21 mouse cellular contexts compared by ENCODE assay signal in genomic region chr7:145179691-145180091, GRCm38 (mm10). TPM values are rescaled to one million over a fixed set of nuclear protein-coding genes. Genes with fewer than 3 reads are reported as not detected.
DNase-seq lines count a peak whose midpoint lies in the region; ATAC-seq and TF ChIP-seq lines count a peak whose summit lies in the region.
"Had no signal": no experiment of that assay in that cellular context is flagged by ENCODE, and none has a peak within 500 bp of the region (broad histone marks: within the 10 kb centered on the region; RNA-seq: fewer than 3 reads in every experiment).

No protein-coding gene starts in this region.

- TF ChIP-seq CTCF in midbrain, postnatal 0 days (IDR thresholded peaks at IDR 0.05) = no peak

- no peak overlapping the region for H3K9ac ChIP-seq in forebrain, embryonic 16.5 days (replicated peaks; ENCODE audit: low read depth, low read length)
- H3K9ac ChIP-seq in midbrain, postnatal 0 days (replicated peaks; ENCODE audit: low read length, poor library complexity, severe bottlenecking) = no peak overlapping the region
- H3K9ac ChIP-seq: liver, embryonic 14.5 days; neural tube, embryonic 13.5 days had no signal

- peak overlapping the region; percentile 74 for H3K27ac ChIP-seq in forebrain, embryonic 10.5 days
- H3K27ac ChIP-seq in forebrain, embryonic 16.5 days (ENCODE audit: low read length) = no peak overlapping the region
- H3K27ac ChIP-seq in midbrain, embryonic 10.5 days (replicated peaks) = peak overlapping the region; percentile 28; the same call in 1 of the 2 replicates
- no peak overlapping the region for H3K27ac ChIP-seq in midbrain, postnatal 0 days (ENCODE audit: low read depth, low read length)
- peak overlapping the region; percentile 84 for H3K27ac ChIP-seq in limb, embryonic 10.5 days
- H3K27ac ChIP-seq: gastrocnemius, adult 2 months; heart, embryonic 10.5 days; liver, embryonic 14.5 days; neural tube, embryonic 13.5 days had no signal

- no peaks in the 10 kb centered on the region for H3K36me3 ChIP-seq in forebrain, embryonic 10.5 days (replicated peaks)
- no peaks in the 10 kb centered on the region for H3K36me3 ChIP-seq in forebrain, embryonic 16.5 days (ENCODE audit: control insufficient read depth, insufficient read depth)
- no peaks in the 10 kb centered on the region for H3K36me3 ChIP-seq in midbrain, embryonic 10.5 days
- no peaks in the 10 kb centered on the region for H3K36me3 ChIP-seq in midbrain, postnatal 0 days (ENCODE audit: insufficient read depth, low read length)
- H3K36me3 ChIP-seq in limb, embryonic 10.5 days = no peaks in the 10 kb centered on the region
- H3K36me3 ChIP-seq: heart, embryonic 10.5 days; neural tube, embryonic 13.5 days had no signal

- H3K4me2 ChIP-seq in forebrain, embryonic 16.5 days (ENCODE audit: low read length) = no peak overlapping the region
- H3K4me2 ChIP-seq in midbrain, postnatal 0 days (ENCODE audit: low read depth, low read length, poor library complexity, severe bottlenecking) = no peak overlapping the region
- H3K4me2 ChIP-seq: neural tube, embryonic 13.5 days had no signal

- H3K27me3 ChIP-seq in forebrain, embryonic 10.5 days (ENCODE audit: poor library complexity, severe bottlenecking) = peaks cover 30% of the 10 kb centered on the region
- H3K27me3 ChIP-seq in forebrain, embryonic 16.5 days (replicated peaks; ENCODE audit: control insufficient read depth, insufficient read depth, low read length) = no peaks in the 10 kb centered on the region
- peaks cover 11% of the 10 kb centered on the region; the same call in 1 of the 2 replicates for H3K27me3 ChIP-seq in midbrain, embryonic 10.5 days (ENCODE audit: low read depth, poor library complexity, severe bottlenecking)
- no peaks in the 10 kb centered on the region for H3K27me3 ChIP-seq in midbrain, postnatal 0 days (ENCODE audit: insufficient read depth, low read length)
- H3K27me3 ChIP-seq in limb, embryonic 10.5 days (ENCODE audit: low read depth, poor library complexity, severe bottlenecking) = no peaks in the 10 kb centered on the region
- H3K27me3 ChIP-seq: Patski had no signal

- no peak overlapping the region for H3K4me3 ChIP-seq in forebrain, embryonic 10.5 days
- H3K4me3 ChIP-seq in forebrain, embryonic 16.5 days (replicated peaks; ENCODE audit: low read length) = no peak overlapping the region
- no peak overlapping the region for H3K4me3 ChIP-seq in midbrain, embryonic 10.5 days
- no peak overlapping the region for H3K4me3 ChIP-seq in midbrain, postnatal 0 days (ENCODE audit: low read depth, low read length)
- no peak overlapping the region for H3K4me3 ChIP-seq in limb, embryonic 10.5 days
- H3K4me3 ChIP-seq: gastrocnemius, adult 2 months; heart, embryonic 10.5 days; neural tube, embryonic 13.5 days had no signal

- peak; percentile 35 for DNase-seq in forebrain, embryonic 10.5 days (ENCODE audit: extremely low spot score, low spot score)
- no peak for DNase-seq in midbrain, embryonic 10.5 days (ENCODE audit: low spot score)
- DNase-seq in midbrain, postnatal 0 days (ENCODE audit: low spot score) = no peak
- DNase-seq in limb, embryonic 10.5 days (ENCODE audit: low spot score) = peak; percentile 73
- DNase-seq in ovary, postnatal 36 days (ENCODE audit: low spot score) = no peak
- no peak for DNase-seq in thymus, postnatal 10 days (ENCODE audit: low spot score in 2 of 2)
- no peak for DNase-seq in kidney, postnatal 4 days
- DNase-seq: cerebellum, adult 11 months; gastrocnemius, adult 2 months; heart, postnatal 4 days; kidney, adult 18-20 months; kidney, postnatal 36 days; layer of hippocampus, postnatal 36 days; thymus, adult 2 months had no signal

- no peak for ATAC-seq in forebrain, embryonic 16.5 days
- ATAC-seq in midbrain, postnatal 0 days (ENCODE audit: low FRiP score) = no peak
- ATAC-seq: midbrain, embryonic 16.5 days; Patski had no signal

- peaks cover 59% of the 10 kb centered on the region for H3K4me1 ChIP-seq in forebrain, embryonic 10.5 days
- peaks cover 13% of the 10 kb centered on the region; the same call in 1 of the 2 replicates for H3K4me1 ChIP-seq in forebrain, embryonic 16.5 days (replicated peaks; ENCODE audit: control insufficient read depth, insufficient read depth, low read length)
- peaks cover 31% of the 10 kb centered on the region for H3K4me1 ChIP-seq in midbrain, embryonic 10.5 days
- no peaks in the 10 kb centered on the region; the same call in 1 of the 2 replicates for H3K4me1 ChIP-seq in midbrain, postnatal 0 days (ENCODE audit: insufficient read depth, low read length)
- peaks cover 59% of the 10 kb centered on the region for H3K4me1 ChIP-seq in limb, embryonic 10.5 days

- no peaks in the 10 kb centered on the region for H3K9me3 ChIP-seq in forebrain, embryonic 10.5 days
- no peaks in the 10 kb centered on the region for H3K9me3 ChIP-seq in forebrain, embryonic 16.5 days (ENCODE audit: control insufficient read depth, low read length)
- H3K9me3 ChIP-seq in midbrain, embryonic 10.5 days (replicated peaks) = no peaks in the 10 kb centered on the region
- H3K9me3 ChIP-seq in midbrain, postnatal 0 days (ENCODE audit: low read length) = no peaks in the 10 kb centered on the region
- no peaks in the 10 kb centered on the region for H3K9me3 ChIP-seq in limb, embryonic 10.5 days (replicated peaks)
- H3K9me3 ChIP-seq: heart, embryonic 10.5 days; neural tube, embryonic 13.5 days had no signal

- WGBS in forebrain, embryonic 10.5 days = 45% methylated on average over 5 of the region's 5 CpGs
- WGBS in forebrain, embryonic 16.5 days = 22% methylated on average over 5 of the region's 5 CpGs
- 52% methylated on average over 5 of the region's 5 CpGs for WGBS in midbrain, embryonic 10.5 days
- WGBS in midbrain, postnatal 0 days = 65% methylated on average over 5 of the region's 5 CpGs
- 16% methylated on average over 5 of the region's 5 CpGs for WGBS in limb, embryonic 10.5 days

RNA-seq across cellular contexts. Expression of gene 1810010D01Rik, which starts 28.2 kb away (rescaled TPM):
- 0.16 and 0.31 TPM in 2 replicates for polyA plus RNA-seq in forebrain, embryonic 10.5 days (2016; fragmentation: Nextera tagmentation; extraction: Ambion mirVana)
- not detected in 2 replicates for polyA plus RNA-seq in forebrain, embryonic 16.5 days (2015; fragmentation: Nextera tagmentation; extraction: Ambion mirVana)
- 0.57 TPM in 1 of 2 replicates, not detected in the other for polyA plus RNA-seq in midbrain, embryonic 10.5 days (2016; fragmentation: Nextera tagmentation; extraction: Ambion mirVana)
- 0.71 TPM in 1 of 2 replicates, not detected in the other for total RNA-seq in midbrain, postnatal 0 days (2014; rRNA removed)
- not detected in 2 replicates for polyA plus RNA-seq in midbrain, postnatal 0 days (2015; fragmentation: Nextera tagmentation; extraction: Ambion mirVana)
- polyA plus RNA-seq in limb, embryonic 10.5 days (2016; fragmentation: Nextera tagmentation; extraction: Ambion mirVana) = 0.33 TPM in 1 of 2 replicates, not detected in the other
- total RNA-seq: CH12.LX had no signal
- polyA plus RNA-seq: neural tube, embryonic 13.5 days; Patski had no signal

Comparison
In these comparisons a context has a peak if more than half of its experiments do, and no peak if none do; other contexts are left out.
1. H3K27ac ChIP-seq: peak in forebrain, embryonic 10.5 days (single experiment), midbrain, embryonic 10.5 days (single experiment) and limb, embryonic 10.5 days (single experiment); none in forebrain, embryonic 16.5 days (single experiment) and midbrain, postnatal 0 days (single experiment).
2. DNase-seq: peak in forebrain, embryonic 10.5 days (single experiment) and limb, embryonic 10.5 days (single experiment); none in midbrain, embryonic 10.5 days (single experiment), midbrain, postnatal 0 days (single experiment), ovary, postnatal 36 days (single experiment), thymus, postnatal 10 days (0 of 2) and kidney, postnatal 4 days (0 of 2).